Mouse (Mus musculus) limb, embryonic 11.5 days (tissue): ENCODE data around the gene Cul9. TPM values are rescaled to one million over a fixed set of nuclear protein-coding genes. Genes with fewer than 3 reads are reported as not detected.

ENCODE experiments used
- ATAC-seq: fragments of 200-750 bp; cut with Nextera tagmentation; 2 replicates; pipeline ENCODE4 v1.8.0; 2017; ENCODE audit warnings: low read depth; ENCODE audit not compliant: insufficient number of reproducible peaks, low FRiP score, low TSS enrichment
- DNase-seq: peaks from one replicate; pipeline ENCODE4 v3.0.0-alpha.2; 2015; ENCODE audit warnings: low spot score
- H3K27ac ChIP-seq: fragments of 300-500 bp; sonication (generic); replicated peaks from 2 replicates; pipeline ENCODE4 v1.5.1; 2014; ENCODE audit warnings: low read depth, mild to moderate bottlenecking, low read length
- H3K27me3 ChIP-seq: fragments of 300-500 bp; sonication (generic); 2 replicates; pipeline ENCODE4 v1.6.1; 2014; ENCODE audit warnings: mild to moderate bottlenecking, low read length, mixed read lengths; ENCODE audit not compliant: control insufficient read depth, insufficient read depth
- H3K36me3 ChIP-seq: fragments of 300-500 bp; sonication (generic); 2 replicates; pipeline ENCODE4 v1.6.1; 2014; ENCODE audit warnings: mild to moderate bottlenecking, low read length, moderate library complexity, mixed read lengths; ENCODE audit not compliant: control insufficient read depth, insufficient read depth
- H3K4me1 ChIP-seq: fragments of 300-500 bp; sonication (generic); 2 replicates; pipeline ENCODE4 v1.6.1; 2014; ENCODE audit warnings: low read length, mixed read lengths; ENCODE audit not compliant: control insufficient read depth, insufficient read depth
- H3K4me2 ChIP-seq: fragments of 300-500 bp; sonication (generic); 2 replicates; pipeline ENCODE4 v1.6.1; 2014; ENCODE audit warnings: low read depth, mild to moderate bottlenecking, moderate library complexity; ENCODE audit not compliant: severe bottlenecking
- H3K4me3 ChIP-seq: fragments of 300-500 bp; sonication (generic); 2 replicates; pipeline ENCODE4 v1.5.1; 2014; ENCODE audit warnings: low read depth, low read length
- H3K9ac ChIP-seq: fragments of 300-500 bp; sonication (generic); 2 replicates; pipeline ENCODE4 v1.6.1; 2014; ENCODE audit warnings: mild to moderate bottlenecking, low read length
- H3K9me3 ChIP-seq: fragments of 300-500 bp; sonication (generic); 2 replicates; pipeline ENCODE4 v1.6.1; 2016; ENCODE audit warnings: low read length; ENCODE audit not compliant: control insufficient read depth
- WGBS: fragments of 180-500 bp; shearing (Covaris S2); extraction: QIAGEN DNeasy Blood & Tissue Kit; methylation state at CpG from one replicate; pipeline ENCODE4 v1.1.7; 2014; 5-methylcytosine and 5-hydroxymethylcytosine counted together
- polyA plus RNA-seq: library from polyadenylated mRNA; unstranded; fragments of >200 nt; fragmentation: Nextera tagmentation; extraction: Ambion mirVana; gene quantifications from 2 replicates; pipeline ENCODE4 v1.2.1, GENCODE M21; 2014

Gene Cul9
- polyA plus RNA-seq, 1 experiment from 2014 or later = 3.9 TPM

- Histone ChIP-seq H3K27ac (no peak overlapping the region), H3K4me1 (no peaks in the 10 kb centered on the region; the same call in 1 of the 2 replicates), H3K4me2 (peak overlapping the region; percentile 42), H3K4me3 (no peak overlapping the region), H3K9me3 (no peaks in the 10 kb centered on the region), H3K36me3 (no peaks in the 10 kb centered on the region), H3K27me3 (peaks cover 48% of the 10 kb centered on the region), H3K9ac (no peak overlapping the region)
- DNase-seq (no peak), ATAC-seq (no peak)
- 12% methylated on average over 8 of the region's 8 CpGs for WGBS
Observed at GRCm38 (mm10) chr17:46461347-46461746, 84.8 kb downstream of the Cul9 start.

GRCm38 (mm10) chr17:46460673-46461072, 85.5 kb downstream of the Cul9 start:
- H3K4me2 ChIP-seq = peak overlapping the region; percentile 42
- H3K4me3 ChIP-seq = peak overlapping the region; percentile 12; the same call in 1 of the 2 replicates
- peaks cover 1% of the 10 kb centered on the region; the same call in 1 of the 2 replicates for H3K4me1 ChIP-seq
- peaks cover 55% of the 10 kb centered on the region for H3K27me3 ChIP-seq
- no peak for DNase-seq
- no peaks in the 10 kb centered on the region for H3K36me3 ChIP-seq
- peak; percentile 42; the same call in 1 of the 2 replicates for ATAC-seq
- H3K9ac ChIP-seq = no peak overlapping the region
- H3K9me3 ChIP-seq = no peaks in the 10 kb centered on the region
- no peak overlapping the region for H3K27ac ChIP-seq
- WGBS = under 1% methylated on average over 32 of the region's 32 CpGs

GRCm38 (mm10) chr17:46458439-46458838, 87.7 kb downstream of the Cul9 start:
- no peak overlapping the region for H3K4me2 ChIP-seq
- peaks cover 17% of the 10 kb centered on the region for H3K4me1 ChIP-seq
- DNase-seq = no peak
- 44% methylated on average over 3 of the region's 3 CpGs for WGBS
- H3K9ac ChIP-seq = no peak overlapping the region
- no peak overlapping the region for H3K4me3 ChIP-seq
- H3K27me3 ChIP-seq = peaks cover 75% of the 10 kb centered on the region
- no peaks in the 10 kb centered on the region for H3K9me3 ChIP-seq
- no peak overlapping the region for H3K27ac ChIP-seq
- ATAC-seq = no peak
- no peaks in the 10 kb centered on the region for H3K36me3 ChIP-seq

GRCm38 (mm10) chr17:46457791-46458190, 88.4 kb downstream of the Cul9 start:
- H3K4me1 ChIP-seq = peaks cover 20% of the 10 kb centered on the region
- H3K9ac ChIP-seq = no peak overlapping the region
- no peaks in the 10 kb centered on the region for H3K36me3 ChIP-seq
- no peaks in the 10 kb centered on the region for H3K9me3 ChIP-seq
- DNase-seq (peak; percentile 62), ATAC-seq (no peak)
- H3K4me2 ChIP-seq = no peak overlapping the region
- no peak overlapping the region for H3K27ac ChIP-seq
- H3K4me3 ChIP-seq = no peak overlapping the region
- peaks cover 80% of the 10 kb centered on the region for H3K27me3 ChIP-seq
- 11% methylated on average over 10 of the region's 10 CpGs for WGBS

GRCm38 (mm10) chr17:46455110-46455691, 91.0 kb downstream of the Cul9 start:
- Histone ChIP-seq H3K27ac (no peak overlapping the region), H3K36me3 (no peaks in the 10 kb centered on the region), H3K4me3 (peak overlapping the region; percentile 42), H3K9me3 (no peaks in the 10 kb centered on the region), H3K4me1 (peaks cover 20% of the 10 kb centered on the region), H3K27me3 (peaks cover 77% of the 10 kb centered on the region), H3K9ac (peak overlapping the region; percentile 40; the same call in 1 of the 2 replicates), H3K4me2 (peak overlapping the region; percentile 88)
- under 1% methylated on average over 31 of the region's 33 CpGs for WGBS
- DNase-seq (peak; percentile 64), ATAC-seq (peak; percentile 49; the same call in 1 of the 2 replicates)

GRCm38 (mm10) chr17:46454539-46454938, 91.6 kb downstream of the Cul9 start:
- peaks cover 70% of the 10 kb centered on the region for H3K27me3 ChIP-seq
- no peaks in the 10 kb centered on the region for H3K9me3 ChIP-seq
- no peaks in the 10 kb centered on the region for H3K36me3 ChIP-seq
- H3K4me3 ChIP-seq = peak overlapping the region; percentile 42
- DNase-seq = no peak
- H3K4me2 ChIP-seq = peak overlapping the region; percentile 88
- no peak overlapping the region for H3K27ac ChIP-seq
- ATAC-seq = peak; percentile 35; the same call in 1 of the 2 replicates
- H3K9ac ChIP-seq = peak overlapping the region; percentile 40; the same call in 1 of the 2 replicates
- H3K4me1 ChIP-seq = peaks cover 20% of the 10 kb centered on the region
- 4% methylated on average over 9 of the region's 9 CpGs for WGBS

GRCm38 (mm10) chr17:46453970-46454411, 92.2 kb downstream of the Cul9 start:
- no peaks in the 10 kb centered on the region for H3K36me3 ChIP-seq
- no peak for DNase-seq
- peak overlapping the region; percentile 88 for H3K4me2 ChIP-seq
- H3K27ac ChIP-seq = no peak overlapping the region
- H3K4me3 ChIP-seq = peak overlapping the region; percentile 42; the same call in 1 of the 2 replicates
- H3K9me3 ChIP-seq = no peaks in the 10 kb centered on the region
- WGBS = 2% methylated on average over 26 of the region's 26 CpGs
- peaks cover 20% of the 10 kb centered on the region for H3K4me1 ChIP-seq
- no peak overlapping the region for H3K9ac ChIP-seq
- H3K27me3 ChIP-seq = peaks cover 65% of the 10 kb centered on the region
- no peak for ATAC-seq

- Histone ChIP-seq H3K27me3 (peaks cover 62% of the 10 kb centered on the region), H3K9me3 (no peaks in the 10 kb centered on the region), H3K4me1 (peaks cover 20% of the 10 kb centered on the region), H3K36me3 (no peaks in the 10 kb centered on the region), H3K9ac (no peak overlapping the region), H3K4me3 (no peak overlapping the region), H3K4me2 (peak overlapping the region; percentile 88; the same call in 1 of the 2 replicates), H3K27ac (no peak overlapping the region)
- WGBS = 5% methylated on average over 13 of the region's 13 CpGs
- no peak for ATAC-seq
- no peak for DNase-seq
Observed at GRCm38 (mm10) chr17:46453302-46453948, 92.8 kb downstream of the Cul9 start.
